Mouse (Mus musculus): Measurements from ENCODE around the gene Heatr6. TPM values are rescaled to one million over a fixed set of nuclear protein-coding genes. Genes with fewer than 3 reads are reported as not detected.

Gene Heatr6
- polyA plus RNA-seq, 1 experiment = 10.2 TPM

- peaks cover 19% of the 10 kb centered on the region for H3K79me3 ChIP-seq (ENCODE audit: low read depth)
- H3K4me3 ChIP-seq (ENCODE audit: insufficient read depth, poor library complexity, severe bottlenecking) = peak overlapping the region; percentile 84
- H3K79me2 ChIP-seq (ENCODE audit: control insufficient read depth, insufficient read depth) = peaks cover 22% of the 10 kb centered on the region
- H3K27me3 ChIP-seq (ENCODE audit: control insufficient read depth, insufficient read depth, insufficient read length) = no peaks in the 10 kb centered on the region
- H3ac ChIP-seq (ENCODE audit: control insufficient read depth, insufficient read length, low read depth) = peak overlapping the region; percentile 89
- TF ChIP-seq FOSL1 (IDR thresholded peaks at IDR 0.05; ENCODE audit: insufficient read depth, low read length, poor library complexity, severe bottlenecking) (no peak), USF1 (IDR thresholded peaks at IDR 0.05; ENCODE audit: low read depth) (no peak), CEBPB (IDR thresholded peaks at IDR 0.05; ENCODE audit: low read depth) (no peak), MAX (IDR thresholded peaks at IDR 0.05) (no peak), MYOG (IDR thresholded peaks at IDR 0.05; ENCODE audit: control insufficient read depth, extremely low read depth, insufficient read length) (no peak), MYOD1 (IDR thresholded peaks at IDR 0.05; ENCODE audit: control insufficient read depth, insufficient read length, low read depth) (no peak), CTCF (IDR thresholded peaks at IDR 0.05; ENCODE audit: control insufficient read depth, insufficient read depth, insufficient read length) (no peak)
- H3K36me3 ChIP-seq (ENCODE audit: control insufficient read depth, insufficient read depth) = peaks cover 35% of the 10 kb centered on the region
Measured at GRCm38 (mm10) chr11:83754227-83754626, 731 bp downstream of the Heatr6 start.

- H3ac ChIP-seq (ENCODE audit: control insufficient read depth, insufficient read length, low read depth) = no peak overlapping the region
- no peak overlapping the region for H3K4me3 ChIP-seq (ENCODE audit: insufficient read depth, poor library complexity, severe bottlenecking)
- no peaks in the 10 kb centered on the region for H3K27me3 ChIP-seq (ENCODE audit: control insufficient read depth, insufficient read depth, insufficient read length)
- H3K79me3 ChIP-seq (ENCODE audit: low read depth) = no peaks in the 10 kb centered on the region
- TF ChIP-seq CEBPB (IDR thresholded peaks at IDR 0.05; ENCODE audit: low read depth) (no peak), MYOG (IDR thresholded peaks at IDR 0.05; ENCODE audit: control insufficient read depth, extremely low read depth, insufficient read length) (no peak), CTCF (IDR thresholded peaks at IDR 0.05; ENCODE audit: control insufficient read depth, insufficient read depth, insufficient read length) (no peak), MAX (IDR thresholded peaks at IDR 0.05) (no peak), FOSL1 (IDR thresholded peaks at IDR 0.05; ENCODE audit: insufficient read depth, low read length, poor library complexity, severe bottlenecking) (no peak), MYOD1 (IDR thresholded peaks at IDR 0.05; ENCODE audit: control insufficient read depth, insufficient read length, low read depth) (no peak), USF1 (IDR thresholded peaks at IDR 0.05; ENCODE audit: low read depth) (no peak)
- no peaks in the 10 kb centered on the region for H3K79me2 ChIP-seq (ENCODE audit: control insufficient read depth, insufficient read depth)
- H3K36me3 ChIP-seq (ENCODE audit: control insufficient read depth, insufficient read depth) = peaks cover 95% of the 10 kb centered on the region
Measured at GRCm38 (mm10) chr11:83767306-83767705, 13.8 kb downstream of the Heatr6 start.

- Histone ChIP-seq H3K79me2 (ENCODE audit: control insufficient read depth, insufficient read depth) (no peaks in the 10 kb centered on the region), H3K36me3 (ENCODE audit: control insufficient read depth, insufficient read depth) (peaks cover 95% of the 10 kb centered on the region), H3K79me3 (ENCODE audit: low read depth) (no peaks in the 10 kb centered on the region), H3ac (ENCODE audit: control insufficient read depth, insufficient read length, low read depth) (no peak overlapping the region), H3K27me3 (ENCODE audit: control insufficient read depth, insufficient read depth, insufficient read length) (no peaks in the 10 kb centered on the region), H3K4me3 (ENCODE audit: insufficient read depth, poor library complexity, severe bottlenecking) (no peak overlapping the region)
- no peak for TF ChIP-seq USF1 (IDR thresholded peaks at IDR 0.05; ENCODE audit: low read depth)
- no peak for TF ChIP-seq CEBPB (IDR thresholded peaks at IDR 0.05; ENCODE audit: low read depth)
- no peak for TF ChIP-seq MYOD1 (IDR thresholded peaks at IDR 0.05; ENCODE audit: control insufficient read depth, insufficient read length, low read depth)
- no peak for TF ChIP-seq FOSL1 (IDR thresholded peaks at IDR 0.05; ENCODE audit: insufficient read depth, low read length, poor library complexity, severe bottlenecking)
- no peak for TF ChIP-seq MYOG (IDR thresholded peaks at IDR 0.05; ENCODE audit: control insufficient read depth, extremely low read depth, insufficient read length)
- TF ChIP-seq CTCF (IDR thresholded peaks at IDR 0.05; ENCODE audit: control insufficient read depth, insufficient read depth, insufficient read length) = no peak
- no peak for TF ChIP-seq MAX (IDR thresholded peaks at IDR 0.05)
Measured at GRCm38 (mm10) chr11:83768976-83769375, 15.5 kb downstream of the Heatr6 start.

- TF ChIP-seq MYOD1 (IDR thresholded peaks at IDR 0.05; ENCODE audit: control insufficient read depth, insufficient read length, low read depth) (no peak), FOSL1 (IDR thresholded peaks at IDR 0.05; ENCODE audit: insufficient read depth, low read length, poor library complexity, severe bottlenecking) (no peak), CTCF (IDR thresholded peaks at IDR 0.05; ENCODE audit: control insufficient read depth, insufficient read depth, insufficient read length) (no peak), CEBPB (IDR thresholded peaks at IDR 0.05; ENCODE audit: low read depth) (no peak), MAX (IDR thresholded peaks at IDR 0.05) (no peak)
- no peak overlapping the region for H3K4me3 ChIP-seq (ENCODE audit: insufficient read depth, poor library complexity, severe bottlenecking)
- H3K79me3 ChIP-seq (ENCODE audit: low read depth) = no peaks in the 10 kb centered on the region
- H3K27me3 ChIP-seq (ENCODE audit: control insufficient read depth, insufficient read depth, insufficient read length) = no peaks in the 10 kb centered on the region
- no peaks in the 10 kb centered on the region for H3K79me2 ChIP-seq (ENCODE audit: control insufficient read depth, insufficient read depth)
- peaks cover 92% of the 10 kb centered on the region for H3K36me3 ChIP-seq (ENCODE audit: control insufficient read depth, insufficient read depth)
- H3ac ChIP-seq (ENCODE audit: control insufficient read depth, insufficient read length, low read depth) = no peak overlapping the region
Measured at GRCm38 (mm10) chr11:83771014-83771413, 17.5 kb downstream of the Heatr6 start.

- no peak for TF ChIP-seq CTCF (IDR thresholded peaks at IDR 0.05; ENCODE audit: control insufficient read depth, insufficient read depth, insufficient read length)
- TF ChIP-seq FOSL1 (IDR thresholded peaks at IDR 0.05; ENCODE audit: insufficient read depth, low read length, poor library complexity, severe bottlenecking) = no peak
- TF ChIP-seq CEBPB (IDR thresholded peaks at IDR 0.05; ENCODE audit: low read depth) = no peak
- TF ChIP-seq MYOG (IDR thresholded peaks at IDR 0.05; ENCODE audit: control insufficient read depth, extremely low read depth, insufficient read length) = no peak
- TF ChIP-seq USF1 (IDR thresholded peaks at IDR 0.05; ENCODE audit: low read depth) = no peak
- TF ChIP-seq MAX (IDR thresholded peaks at IDR 0.05) = no peak
- no peak for TF ChIP-seq MYOD1 (IDR thresholded peaks at IDR 0.05; ENCODE audit: control insufficient read depth, insufficient read length, low read depth)
- Histone ChIP-seq H3K36me3 (ENCODE audit: control insufficient read depth, insufficient read depth) (peaks cover 92% of the 10 kb centered on the region), H3K27me3 (ENCODE audit: control insufficient read depth, insufficient read depth, insufficient read length) (no peaks in the 10 kb centered on the region)
Measured at GRCm38 (mm10) chr11:83772341-83772740, 18.8 kb downstream of the Heatr6 start.

GRCm38 (mm10) chr11:83773691-83774090 lies 20.2 kb downstream of the Heatr6 start:
- no peak overlapping the region for H3ac ChIP-seq (ENCODE audit: control insufficient read depth, insufficient read length, low read depth)
- H3K79me2 ChIP-seq (ENCODE audit: control insufficient read depth, insufficient read depth) = no peaks in the 10 kb centered on the region
- no peak overlapping the region for H3K4me3 ChIP-seq (ENCODE audit: insufficient read depth, poor library complexity, severe bottlenecking)
- no peaks in the 10 kb centered on the region for H3K79me3 ChIP-seq (ENCODE audit: low read depth)
- H3K36me3 ChIP-seq (ENCODE audit: control insufficient read depth, insufficient read depth) = peaks cover 86% of the 10 kb centered on the region
- H3K27me3 ChIP-seq (ENCODE audit: control insufficient read depth, insufficient read depth, insufficient read length) = no peaks in the 10 kb centered on the region
- TF ChIP-seq USF1 (IDR thresholded peaks at IDR 0.05; ENCODE audit: low read depth) = no peak
- TF ChIP-seq CEBPB (IDR thresholded peaks at IDR 0.05; ENCODE audit: low read depth) = no peak
- TF ChIP-seq CTCF (IDR thresholded peaks at IDR 0.05; ENCODE audit: control insufficient read depth, insufficient read depth, insufficient read length) = no peak
- TF ChIP-seq MYOD1 (IDR thresholded peaks at IDR 0.05; ENCODE audit: control insufficient read depth, insufficient read length, low read depth) = no peak
- no peak for TF ChIP-seq MAX (IDR thresholded peaks at IDR 0.05)
- no peak for TF ChIP-seq FOSL1 (IDR thresholded peaks at IDR 0.05; ENCODE audit: insufficient read depth, low read length, poor library complexity, severe bottlenecking)
- no peak for TF ChIP-seq MYOG (IDR thresholded peaks at IDR 0.05; ENCODE audit: control insufficient read depth, extremely low read depth, insufficient read length)

More at GRCm38 (mm10) chr11:83772341-83772740, 18.8 kb downstream of the Heatr6 start:
- Histone ChIP-seq H3K79me3 (ENCODE audit: low read depth) (no peaks in the 10 kb centered on the region), H3K4me3 (ENCODE audit: insufficient read depth, poor library complexity, severe bottlenecking) (no peak overlapping the region), H3K79me2 (ENCODE audit: control insufficient read depth, insufficient read depth) (no peaks in the 10 kb centered on the region), H3ac (ENCODE audit: control insufficient read depth, insufficient read length, low read depth) (no peak overlapping the region)
